Comparison of ENCODE assay signal across 17 mouse cellular contexts in the genomic region with DNA sequence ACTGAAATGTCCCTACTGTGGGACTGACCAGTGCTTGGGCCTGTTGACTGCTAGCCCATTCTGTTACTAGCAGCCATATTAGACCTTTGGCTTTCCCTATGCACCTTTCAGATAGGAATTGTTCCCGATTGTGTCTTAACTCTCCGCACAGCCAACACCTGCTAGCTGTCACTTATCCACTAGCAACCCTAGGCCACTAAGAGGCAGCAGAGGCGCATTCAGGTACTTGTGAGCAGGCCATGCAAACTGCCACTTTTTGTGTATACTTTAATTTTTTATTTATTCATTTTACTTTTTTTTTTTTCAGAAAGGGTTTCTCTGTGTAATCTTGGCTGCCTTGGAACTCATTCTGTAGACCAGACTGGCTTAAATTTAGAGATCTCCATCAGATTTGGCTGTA. TPM values are rescaled to one million over a fixed set of nuclear protein-coding genes. Genes with fewer than 3 reads are reported as not detected.
DNase-seq lines count a peak whose midpoint lies in the region; ATAC-seq and TF ChIP-seq lines count a peak whose summit lies in the region.
"Had no signal": no experiment of that assay in that cellular context is flagged by ENCODE, and none has a peak within 500 bp of the region (broad histone marks: within the 10 kb centered on the region; RNA-seq: fewer than 3 reads in every experiment).

No protein-coding gene starts in this region.

- no peak overlapping the region for H3K9ac ChIP-seq in heart, postnatal 0 days (replicated peaks; ENCODE audit: low read depth, low read length)
- H3K9ac ChIP-seq in liver, postnatal 0 days (replicated peaks): no peak overlapping the region
- H3K9ac ChIP-seq in ES-Bruce4 (ENCODE audit: low read depth, poor library complexity, severe bottlenecking): no peak overlapping the region
- H3K9ac ChIP-seq: embryonic facial prominence, embryonic 15.5 days; forebrain, embryonic 15.5 days; hindbrain, embryonic 12.5 days; lung, embryonic 15.5 days had no signal

- TF ChIP-seq CTCF in heart, postnatal 0 days (IDR thresholded peaks at IDR 0.05; ENCODE audit: low read depth): peak; percentile 58
- TF ChIP-seq CTCF in liver, postnatal 0 days (IDR thresholded peaks at IDR 0.05; ENCODE audit: low read depth): peak; percentile 46
- TF ChIP-seq CTCF in ES-Bruce4 (IDR thresholded peaks at IDR 0.05; ENCODE audit: low read depth, low read length): peak; percentile 30
- TF ChIP-seq CTCF in brain, embryonic 14.5 days (IDR thresholded peaks at IDR 0.05; ENCODE audit: borderline replicate concordance, extremely low read depth, insufficient read depth, insufficient read length): peak; percentile 22; the same call in 1 of the 2 replicates

- H3K9me3 ChIP-seq in heart, postnatal 0 days (replicated peaks; ENCODE audit: control insufficient read depth, low read length): no peaks in the 10 kb centered on the region
- no peaks in the 10 kb centered on the region for H3K9me3 ChIP-seq in liver, postnatal 0 days (ENCODE audit: low read length)
- no peaks in the 10 kb centered on the region for H3K9me3 ChIP-seq in ES-Bruce4 (replicated peaks; ENCODE audit: control insufficient read depth, insufficient read depth, low read length, poor library complexity, severe bottlenecking)
- H3K9me3 ChIP-seq: embryonic facial prominence, embryonic 15.5 days; forebrain, embryonic 15.5 days; hindbrain, embryonic 12.5 days; lung, embryonic 15.5 days had no signal

- no peaks in the 10 kb centered on the region for H3K27me3 ChIP-seq in heart, postnatal 0 days (ENCODE audit: control insufficient read depth, insufficient read depth, low read length)
- no peaks in the 10 kb centered on the region; the same call in 1 of the 2 replicates for H3K27me3 ChIP-seq in liver, postnatal 0 days (ENCODE audit: insufficient read depth, low read length)
- no peaks in the 10 kb centered on the region for H3K27me3 ChIP-seq in ES-Bruce4 (ENCODE audit: control insufficient read depth, insufficient read depth, low read length, poor library complexity, severe bottlenecking)
- H3K27me3 ChIP-seq: embryonic facial prominence, embryonic 15.5 days; forebrain, embryonic 15.5 days; hindbrain, embryonic 12.5 days; lung, embryonic 15.5 days had no signal

- no peak overlapping the region for H3K4me3 ChIP-seq in heart, postnatal 0 days (ENCODE audit: low read depth, low read length)
- H3K4me3 ChIP-seq in liver, postnatal 0 days (ENCODE audit: low read depth, low read length): no peak overlapping the region
- no peak overlapping the region for H3K4me3 ChIP-seq in ES-Bruce4 (ENCODE audit: low read depth, low read length)
- H3K4me3 ChIP-seq: embryonic facial prominence, embryonic 15.5 days; forebrain, embryonic 15.5 days; hindbrain, embryonic 12.5 days; lung, embryonic 15.5 days had no signal

- no peak overlapping the region for H3K27ac ChIP-seq in heart, postnatal 0 days (ENCODE audit: low read depth)
- no peak overlapping the region for H3K27ac ChIP-seq in liver, postnatal 0 days (ENCODE audit: low read depth)
- H3K27ac ChIP-seq in ES-Bruce4 (ENCODE audit: insufficient read depth, low read length): no peak overlapping the region
- H3K27ac ChIP-seq: embryonic facial prominence, embryonic 15.5 days; forebrain, embryonic 15.5 days; hindbrain, embryonic 12.5 days; lung, embryonic 15.5 days had no signal

- DNase-seq in heart, postnatal 0 days (ENCODE audit: low spot score): no peak
- DNase-seq in heart, postnatal 10 days: no peak
- DNase-seq in liver, postnatal 0 days: no peak
- DNase-seq in liver: no peak
- no peak for DNase-seq in brain, embryonic 14.5 days (ENCODE audit: low read depth)
- DNase-seq in adrenal gland, postnatal 4 days (ENCODE audit: low spot score in 2 of 2): no peak
- DNase-seq: adrenal gland, adult 8-10 months; gastrocnemius, postnatal 14 days; kidney, adult 18-20 months; thymus, adult 18-20 months had no signal

- H3K4me2 ChIP-seq in heart, postnatal 0 days (ENCODE audit: low read depth, low read length): no peak overlapping the region
- H3K4me2 ChIP-seq in liver, postnatal 0 days (ENCODE audit: low read depth, low read length): no peak overlapping the region
- H3K4me2 ChIP-seq: embryonic facial prominence, embryonic 15.5 days; forebrain, embryonic 15.5 days; heart, embryonic 11.5 days; hindbrain, embryonic 12.5 days; lung, embryonic 15.5 days; midbrain, embryonic 11.5 days had no signal

- WGBS in heart, postnatal 0 days: 69% methylated on average over 3 of the region's 3 CpGs
- WGBS in liver, postnatal 0 days (ENCODE audit: insufficient replicate concordance): 80% methylated on average over 3 of the region's 3 CpGs

- ATAC-seq in heart, postnatal 0 days (ENCODE audit: insufficient read depth, low read depth): no peak
- ATAC-seq in liver, postnatal 0 days: no peak
- ATAC-seq: forebrain, embryonic 15.5 days had no signal

- TF ChIP-seq POLR2A in ES-Bruce4 (IDR thresholded peaks at IDR 0.05; ENCODE audit: insufficient read depth, low read length): no peak
- TF ChIP-seq POLR2A in brain, embryonic 14.5 days (IDR thresholded peaks at IDR 0.05; ENCODE audit: borderline replicate concordance, extremely low read depth, insufficient read depth, insufficient read length, poor library complexity, severe bottlenecking): no peak

- peaks cover 4% of the 10 kb centered on the region; the same call in 1 of the 2 replicates for H3K4me1 ChIP-seq in heart, postnatal 0 days (ENCODE audit: control insufficient read depth, insufficient read depth)
- H3K4me1 ChIP-seq in liver, postnatal 0 days (ENCODE audit: insufficient read depth): peaks cover 13% of the 10 kb centered on the region; the same call in 1 of the 2 replicates
- no peaks in the 10 kb centered on the region for H3K4me1 ChIP-seq in ES-Bruce4 (ENCODE audit: control insufficient read depth, insufficient read depth, low read length)

- TF ChIP-seq EP300 in heart, postnatal 0 days (IDR thresholded peaks at IDR 0.05; ENCODE audit: low read depth): no peak
- no peak for TF ChIP-seq EP300 in liver, postnatal 0 days (IDR thresholded peaks at IDR 0.05; ENCODE audit: low read depth)
- no peak for TF ChIP-seq EP300 in ES-Bruce4 (IDR thresholded peaks at IDR 0.05; ENCODE audit: insufficient read depth, low read depth, low read length)

- intact Hi-C loops in heart, postnatal 10 days (cut with DNase I): loop anchor here (2.0 to 5.0 kb wide), 3 partner anchors 64 to 160 kb away; a partner anchor contains a TSS

- no peaks in the 10 kb centered on the region for H3K36me3 ChIP-seq in heart, postnatal 0 days (replicated peaks; ENCODE audit: control insufficient read depth, insufficient read depth, low read length)
- no peaks in the 10 kb centered on the region for H3K36me3 ChIP-seq in liver, postnatal 0 days (replicated peaks; ENCODE audit: insufficient read depth, low read length)
- no peaks in the 10 kb centered on the region for H3K36me3 ChIP-seq in ES-Bruce4 (ENCODE audit: control insufficient read depth, insufficient read depth, low read length, poor library complexity, severe bottlenecking)
- H3K36me3 ChIP-seq: embryonic facial prominence, embryonic 15.5 days; forebrain, embryonic 15.5 days; hindbrain, embryonic 12.5 days; lung, embryonic 15.5 days had no signal

RNA-seq across cellular contexts. Expression of a gene that starts 13.0 kb away (rescaled TPM):
- 1,178 and 1,316 TPM in 2 replicates for total RNA-seq in heart, postnatal 0 days (2014; rRNA removed; ENCODE audit: low replicate concordance)
- 974 and 1,039 TPM in 2 replicates for polyA plus RNA-seq in heart, postnatal 0 days (2015; fragmentation: Nextera tagmentation; extraction: Ambion mirVana)
- 100 to 1,000 TPM; 304 to 329 TPM for total RNA-seq in heart, postnatal 10 days (2021)
- 4.5 and 9.1 TPM in 2 replicates for polyA plus RNA-seq in liver, postnatal 0 days (2015; fragmentation: Nextera tagmentation; extraction: Ambion mirVana)
- 426 and 500 TPM in 2 replicates for polyA plus RNA-seq in ES-Bruce4 (2011; ENCODE audit: insufficient read depth, insufficient read length, low read depth, missing spikeins)
- 17.2 and 27.4 TPM in 2 replicates for polyA plus RNA-seq in brain, embryonic 14.5 days (2012; rRNA removed)
- 10 to 100 TPM; 49.4 to 56.5 TPM for total RNA-seq in adrenal gland, postnatal 4 days (2021)

RNA-seq across cellular contexts. Expression of a gene that starts 33.7 kb away (rescaled TPM):
- total RNA-seq in heart, postnatal 0 days (2014; rRNA removed; ENCODE audit: low replicate concordance): 47.3 and 67.2 TPM in 2 replicates
- polyA plus RNA-seq in heart, postnatal 0 days (2015; fragmentation: Nextera tagmentation; extraction: Ambion mirVana): 137 and 149 TPM in 2 replicates
- total RNA-seq in heart, postnatal 10 days (2021): 100 to 1,000 TPM; 321 to 334 TPM
- polyA plus RNA-seq in liver, postnatal 0 days (2015; fragmentation: Nextera tagmentation; extraction: Ambion mirVana): 56.7 and 66.8 TPM in 2 replicates
- polyA plus RNA-seq in ES-Bruce4 (2011; ENCODE audit: insufficient read depth, insufficient read length, low read depth, missing spikeins): 372 TPM in 2 replicates
- 258 and 495 TPM in 2 replicates for polyA plus RNA-seq in brain, embryonic 14.5 days (2012; rRNA removed)
- 100 to 1,000 TPM; 285 to 303 TPM for total RNA-seq in adrenal gland, postnatal 4 days (2021)

Comparison
In these comparisons a context has a peak if more than half of its experiments do, and no peak if none do; other contexts are left out.
1. RNA of a gene that starts 13.0 kb away (polyA plus RNA-seq): 974 to 1,039 TPM in heart, postnatal 0 days and 426 to 500 TPM in ES-Bruce4; 17.2 to 27.4 TPM in brain, embryonic 14.5 days and 4.5 to 9.1 TPM in liver, postnatal 0 days; every median in the first group is over 10 times any median in the second.
2. Peak in every context shown above with its lines, with median percentiles within 50 percentile points of each other: CTCF ChIP-seq.